Mouse (Mus musculus): Measurements from ENCODE around the gene Ntn1.

The Ntn1 gene

DNA sequence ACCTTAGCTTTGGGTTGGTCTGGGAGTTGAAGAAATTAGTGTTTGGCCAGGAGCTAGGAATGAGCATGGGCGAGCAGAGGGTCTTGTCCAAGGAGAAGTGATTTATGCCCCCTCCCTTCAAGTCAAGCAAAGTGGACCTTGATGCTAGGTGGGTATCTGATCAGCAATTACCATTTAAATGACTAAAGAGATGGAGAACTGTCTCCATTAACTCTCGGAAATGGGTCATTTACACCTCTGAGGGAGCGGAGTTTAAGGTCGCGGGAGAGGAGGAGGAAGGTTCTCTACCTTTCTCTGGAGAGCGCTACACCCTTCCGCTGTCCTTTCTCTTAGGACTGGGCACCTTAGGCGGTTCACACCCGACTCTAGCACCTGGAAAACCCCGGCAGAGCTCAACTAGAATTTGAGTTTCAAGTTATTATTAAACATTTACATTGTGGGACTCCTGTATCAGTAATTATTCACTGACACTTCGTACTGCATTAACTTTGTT is at the start of gene Ntn1:
Ntn1 (minus strand) TSS at position 97 of the 493 bp plus-strand sequence.
- no peak for DNase-seq (ENCODE audit: extremely low spot score, low read depth, low spot score)

DNA sequence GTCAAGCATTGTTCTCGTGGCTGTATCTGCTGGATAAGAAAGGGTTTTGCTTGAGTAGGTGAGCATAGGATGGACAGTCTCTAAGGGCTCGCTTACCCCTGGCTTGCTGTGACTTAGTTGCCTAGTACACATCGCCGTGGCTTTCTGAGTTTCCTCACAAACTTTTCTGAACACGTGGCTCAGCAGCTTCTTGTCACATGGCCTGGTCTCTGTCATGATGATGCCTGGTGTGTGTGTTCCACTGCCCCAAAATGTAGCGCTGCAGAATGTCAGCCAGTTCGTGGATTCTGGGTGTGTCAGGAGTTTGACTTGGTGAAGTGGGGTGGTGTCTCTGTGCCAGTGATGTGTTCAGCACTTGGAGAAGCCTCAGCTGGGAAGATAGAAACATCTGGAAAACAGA is 47.7 kb upstream of the Ntn1 start:
- no peak for DNase-seq (ENCODE audit: extremely low spot score, low read depth, low spot score)

DNA sequence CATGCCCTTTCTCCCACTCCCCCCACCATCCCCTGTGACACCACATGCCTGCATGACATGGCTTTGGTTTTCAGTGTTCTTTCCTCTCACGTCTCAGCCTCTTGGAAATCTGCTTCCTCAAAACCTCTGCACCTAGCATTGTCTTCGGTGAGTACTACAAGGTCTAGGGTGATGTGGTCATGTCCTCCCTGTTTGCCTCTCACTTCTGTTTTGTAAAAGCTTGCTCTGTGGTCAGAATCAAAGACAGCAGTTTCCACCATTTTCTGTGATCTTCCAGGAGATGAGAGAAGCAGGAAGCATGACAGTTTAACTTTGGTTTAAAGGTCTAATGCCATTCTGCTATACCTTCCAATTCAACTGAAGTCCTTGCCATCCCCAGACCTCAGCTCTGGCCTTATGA is 46.6 kb upstream of the Ntn1 start:
- DNase-seq (ENCODE audit: extremely low spot score, low read depth, low spot score), result no peak

DNA sequence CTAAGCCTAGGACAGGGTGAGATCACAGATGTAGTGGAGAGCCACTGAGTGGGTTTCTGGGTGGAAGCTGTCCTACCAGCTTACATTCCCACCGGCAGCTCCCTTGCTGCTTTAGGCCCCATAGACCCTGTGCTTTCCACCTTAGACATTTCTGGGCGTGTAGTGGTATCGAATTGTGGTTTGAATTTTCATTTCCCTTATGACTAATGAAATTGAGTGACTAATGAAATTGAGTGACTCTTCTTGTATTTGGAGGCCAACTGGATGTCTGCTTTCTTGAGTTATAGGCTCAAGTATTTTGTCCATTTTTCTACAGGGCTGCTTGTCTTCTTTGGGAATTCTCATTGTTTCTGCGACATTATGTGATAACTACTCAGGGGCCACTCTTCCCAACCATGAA is 45.9 kb upstream of the Ntn1 start:
- no peak for DNase-seq (ENCODE audit: extremely low spot score, low read depth, low spot score)

DNA sequence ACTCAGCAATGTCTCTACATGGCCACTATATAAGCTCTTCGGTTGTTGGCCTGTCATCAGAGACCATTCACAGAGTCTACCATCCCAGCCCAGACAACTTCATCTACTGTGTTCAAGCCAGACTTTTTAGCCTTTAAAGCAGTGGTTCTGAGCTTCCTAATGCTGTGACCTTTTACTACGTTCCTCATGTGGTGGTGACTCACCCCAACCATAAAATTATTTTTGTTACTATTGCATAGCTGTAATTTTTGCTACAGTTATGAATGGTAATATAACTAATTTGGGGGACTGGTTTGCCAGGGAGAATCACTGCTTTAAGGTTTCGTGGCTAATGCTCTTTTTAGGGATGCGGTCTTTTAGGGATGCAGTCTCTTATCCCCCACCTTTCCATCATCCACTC is 45.3 kb upstream of the Ntn1 start:
- DNase-seq (ENCODE audit: extremely low spot score, low read depth, low spot score), result no peak

DNA sequence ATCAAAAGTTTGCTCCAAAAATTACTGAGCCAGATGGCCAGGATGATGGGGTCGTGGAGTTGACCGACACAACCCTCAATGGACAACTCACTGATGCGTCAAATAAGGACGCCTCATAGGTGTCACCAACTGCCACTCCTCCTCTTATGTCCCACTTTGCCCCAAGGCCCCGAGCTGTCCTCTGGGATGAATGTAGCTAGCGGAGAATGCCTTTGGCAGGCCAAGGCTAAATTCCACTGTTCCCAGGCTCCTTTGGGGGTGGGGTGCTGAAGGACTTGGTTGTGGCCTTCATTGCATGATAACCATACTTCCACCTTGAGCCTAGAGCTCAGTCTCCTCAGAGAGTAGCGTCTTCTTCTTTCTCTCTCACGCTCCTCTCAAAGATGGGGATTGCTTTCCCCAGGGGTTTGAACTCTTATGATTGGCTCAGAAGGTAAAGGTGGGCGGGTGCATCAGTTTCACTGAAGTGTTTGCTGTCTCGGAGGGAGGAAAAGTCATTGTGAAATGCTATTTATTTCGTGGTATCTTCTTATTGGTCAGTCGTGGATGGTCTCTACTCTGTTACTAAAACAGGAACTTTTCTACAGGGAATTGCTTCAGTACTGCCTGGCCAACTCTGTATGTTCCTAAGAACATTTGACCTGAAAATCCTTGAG is 42.5 kb upstream of the Ntn1 start:
- DNase-seq (ENCODE audit: extremely low spot score, low read depth, low spot score), result no peak

DNA sequence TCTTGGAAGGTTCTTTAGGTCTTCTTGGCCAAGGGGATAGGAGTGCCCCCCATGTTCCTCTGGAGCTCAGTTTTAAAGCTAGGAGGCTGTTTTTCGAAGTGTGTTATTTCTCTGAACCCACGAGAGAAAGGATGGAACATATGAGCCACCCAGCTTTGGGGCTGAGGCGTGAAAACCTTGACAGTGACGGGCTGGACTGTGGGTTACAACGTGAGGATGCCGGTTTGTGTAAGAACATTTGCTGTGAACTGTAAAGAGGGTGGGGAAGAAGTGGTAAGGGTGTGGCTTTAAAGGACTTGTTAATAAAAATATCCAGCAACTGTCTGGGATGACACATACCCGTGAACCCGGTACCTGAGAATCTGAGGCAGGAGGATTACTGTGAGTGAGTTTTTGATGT is 41.7 kb upstream of the Ntn1 start:
- DNase-seq (ENCODE audit: extremely low spot score, low read depth, low spot score), result no peak

DNA sequence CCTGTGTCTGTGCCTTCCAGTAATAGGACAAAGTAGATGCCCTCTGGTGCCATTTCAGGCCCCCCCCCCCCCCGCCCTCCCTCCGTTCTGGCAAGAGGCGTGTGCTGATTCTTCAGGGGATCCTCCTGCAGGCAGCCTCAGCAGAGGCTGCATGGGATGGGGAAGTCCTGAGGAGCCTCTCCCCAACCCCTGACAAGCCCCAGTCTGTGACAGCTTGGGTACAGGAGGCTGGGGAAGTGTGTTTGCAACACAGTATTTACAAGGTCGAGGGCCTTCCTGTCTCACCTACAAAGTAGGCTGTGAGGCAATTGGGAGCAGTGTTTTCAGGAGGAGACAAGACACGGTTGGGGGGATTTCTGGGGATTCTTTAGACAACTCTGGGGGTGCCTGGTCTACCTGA is 40.3 kb upstream of the Ntn1 start:
- no peak for DNase-seq (ENCODE audit: extremely low spot score, low read depth, low spot score)

DNA sequence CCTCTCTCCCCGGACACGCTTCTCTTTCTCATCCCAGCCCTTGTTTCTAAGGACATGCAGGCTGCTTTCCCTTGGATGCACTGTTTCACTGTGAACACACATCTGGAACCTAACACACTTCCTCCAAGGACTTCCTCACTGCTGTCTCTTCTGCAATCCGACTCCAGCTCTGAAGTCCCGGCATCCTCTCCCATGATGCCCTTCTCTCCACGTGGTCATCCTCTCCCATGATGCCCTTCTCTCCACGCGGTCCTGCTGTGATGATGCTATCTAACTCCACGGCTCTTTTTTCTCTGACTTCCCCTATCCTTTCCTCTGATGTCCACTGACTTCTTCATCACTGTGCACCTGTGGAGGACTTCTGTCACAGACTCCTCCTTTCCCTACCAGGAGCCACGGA is 39.5 kb upstream of the Ntn1 start:
- DNase-seq (ENCODE audit: extremely low spot score, low read depth, low spot score), result no peak

DNA sequence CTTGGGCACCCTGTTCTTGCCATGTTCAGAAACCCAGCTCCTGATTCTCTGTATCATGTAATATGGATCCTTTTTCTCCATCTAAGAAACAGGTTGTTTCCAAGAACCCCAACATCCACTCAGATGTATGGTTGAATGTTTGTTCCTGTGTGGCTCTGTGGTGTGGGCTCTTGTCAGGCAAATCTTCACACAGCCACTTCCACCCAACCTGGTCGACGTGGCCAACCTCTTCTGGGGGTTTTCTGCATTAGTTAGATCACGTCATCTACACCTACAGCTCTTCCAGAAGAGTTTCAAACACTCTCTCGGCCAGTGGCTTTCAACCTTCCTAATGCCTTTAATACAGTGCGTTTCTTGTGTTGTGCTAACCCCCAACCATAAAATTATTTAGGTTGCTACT is 35.8 kb upstream of the Ntn1 start:
- no peak for DNase-seq (ENCODE audit: extremely low spot score, low read depth, low spot score)

DNA sequence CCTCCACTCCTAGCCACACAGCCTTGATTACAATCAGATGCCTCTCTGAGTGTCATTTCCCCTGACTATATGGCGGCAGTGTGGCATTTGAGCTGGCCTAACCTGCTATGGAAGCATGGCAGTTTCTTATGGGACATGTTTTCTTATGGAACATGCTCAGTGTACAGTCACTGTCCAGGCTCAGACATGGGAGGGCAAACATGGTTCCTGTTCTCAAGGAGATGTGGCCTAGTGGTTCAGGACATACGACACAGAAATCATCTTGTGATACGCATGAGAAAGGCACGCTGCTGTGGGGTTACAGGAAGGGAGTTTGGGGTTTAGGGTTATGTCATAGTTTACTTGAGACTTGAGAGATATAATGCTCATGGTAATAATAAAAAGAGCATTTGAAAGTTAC is 35.0 kb upstream of the Ntn1 start:
- DNase-seq (ENCODE audit: extremely low spot score, low read depth, low spot score), result no peak

DNA sequence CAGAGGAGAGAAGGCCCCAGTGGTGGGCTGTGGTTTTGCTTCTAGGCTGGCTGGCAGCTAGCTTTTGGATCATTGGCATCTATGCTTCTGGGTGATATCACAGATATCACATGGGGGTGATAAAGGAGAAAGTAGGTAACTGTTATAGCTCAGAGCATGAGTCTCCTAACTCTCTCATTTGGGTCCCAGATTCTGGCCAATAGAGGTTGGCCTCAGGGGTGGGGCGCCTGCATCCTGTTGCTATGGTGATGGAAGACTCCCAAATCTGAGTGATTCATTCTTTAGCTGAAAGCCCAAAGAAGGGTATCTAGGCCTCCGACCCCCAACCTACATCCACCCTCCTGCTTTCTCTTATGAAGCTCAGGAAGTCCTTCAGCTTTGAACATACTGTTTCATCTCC is 34.1 kb upstream of the Ntn1 start:
- no peak for DNase-seq (ENCODE audit: extremely low spot score, low read depth, low spot score)

DNA sequence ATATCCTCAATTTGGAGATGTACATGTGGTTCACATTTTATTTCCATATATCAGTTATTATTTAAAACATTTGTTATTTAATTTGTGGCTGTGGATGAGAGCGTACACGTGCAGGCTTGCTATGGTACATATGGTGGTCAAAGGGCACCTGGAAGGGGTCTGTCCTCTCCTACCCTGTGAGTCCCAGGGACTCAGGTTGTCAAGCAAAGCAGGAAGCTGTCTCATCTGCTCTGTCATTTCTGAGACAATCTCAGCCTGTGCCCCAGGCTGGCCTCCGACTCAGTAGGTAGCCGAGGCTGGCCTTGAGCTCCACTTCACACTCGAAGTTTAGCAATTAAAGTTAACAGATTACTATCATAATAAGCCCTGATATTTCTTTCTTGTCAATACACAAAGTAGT is 32.9 kb upstream of the Ntn1 start:
- DNase-seq (ENCODE audit: extremely low spot score, low read depth, low spot score), result no peak

DNA sequence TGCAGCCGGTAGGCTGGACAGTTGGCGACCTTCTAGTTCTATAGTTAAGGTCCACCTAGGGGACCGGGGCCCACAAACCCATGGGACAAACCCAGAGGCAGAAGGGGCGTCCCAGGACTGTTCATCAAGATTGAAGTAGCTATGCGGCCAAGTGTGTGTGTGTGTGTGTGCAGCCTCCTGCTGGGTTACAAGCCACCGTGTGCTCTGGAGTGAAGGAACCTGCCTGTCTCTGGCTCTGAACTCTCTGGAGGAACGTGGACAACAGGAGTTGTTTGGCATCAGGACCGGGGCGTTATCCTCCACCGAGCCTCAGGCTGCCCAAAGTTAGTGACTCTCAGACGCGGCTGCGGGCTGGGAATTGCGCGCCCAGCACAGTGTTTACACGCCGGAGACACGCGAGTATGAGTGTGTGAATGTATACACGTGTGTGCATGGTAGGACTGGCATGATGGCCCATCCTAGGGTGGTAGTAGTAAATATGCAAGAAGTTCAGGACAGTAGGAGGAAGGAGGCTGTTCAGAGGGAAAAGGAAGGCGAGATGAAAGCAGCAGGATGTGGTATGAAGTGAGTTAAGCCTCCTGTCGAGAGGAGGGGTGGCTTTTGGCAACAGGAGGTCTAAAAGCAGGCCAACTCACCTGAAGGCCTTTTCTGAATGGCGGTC is 31.9 kb upstream of the Ntn1 start:
- no peak for DNase-seq (ENCODE audit: extremely low spot score, low read depth, low spot score)

DNA sequence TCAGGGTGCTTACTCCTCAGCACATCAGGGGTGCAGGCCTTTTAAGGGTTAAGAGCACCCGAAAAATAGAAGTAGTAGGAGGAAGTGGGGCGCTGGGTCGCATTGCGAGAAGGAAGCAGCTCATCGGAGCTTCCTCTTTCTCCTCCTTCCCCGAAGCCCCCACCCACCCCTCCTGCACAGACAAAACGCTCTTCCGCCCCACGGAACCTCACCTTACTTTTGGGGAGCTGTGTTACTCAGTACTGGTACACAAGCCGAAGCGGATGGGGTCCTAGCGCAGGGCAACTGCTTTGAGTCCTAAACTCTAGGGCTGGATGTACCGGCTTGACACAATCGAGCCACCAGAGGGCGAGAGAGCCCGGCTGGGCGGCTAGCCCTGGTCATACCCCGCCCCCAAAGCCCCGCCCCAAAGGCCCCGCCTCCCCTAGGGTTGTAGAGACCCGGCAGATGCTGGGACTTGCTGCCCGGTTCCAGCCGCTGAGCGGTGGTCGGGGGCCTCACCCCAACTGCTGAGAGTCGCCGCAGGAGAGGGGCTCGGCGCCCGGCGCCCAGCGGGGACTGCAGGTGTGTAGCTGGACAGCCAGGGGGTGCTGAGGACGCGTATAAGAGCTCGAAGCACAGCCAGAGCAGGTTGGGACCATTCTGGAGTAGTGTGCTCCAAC is 31.2 kb upstream of the Ntn1 start, which contains the start of gene Pik3r5:
Pik3r5 (plus strand) TSS at position 423 of the 662 bp plus-strand sequence.
- peak; percentile 41 for DNase-seq (ENCODE audit: extremely low spot score, low read depth, low spot score)

DNA sequence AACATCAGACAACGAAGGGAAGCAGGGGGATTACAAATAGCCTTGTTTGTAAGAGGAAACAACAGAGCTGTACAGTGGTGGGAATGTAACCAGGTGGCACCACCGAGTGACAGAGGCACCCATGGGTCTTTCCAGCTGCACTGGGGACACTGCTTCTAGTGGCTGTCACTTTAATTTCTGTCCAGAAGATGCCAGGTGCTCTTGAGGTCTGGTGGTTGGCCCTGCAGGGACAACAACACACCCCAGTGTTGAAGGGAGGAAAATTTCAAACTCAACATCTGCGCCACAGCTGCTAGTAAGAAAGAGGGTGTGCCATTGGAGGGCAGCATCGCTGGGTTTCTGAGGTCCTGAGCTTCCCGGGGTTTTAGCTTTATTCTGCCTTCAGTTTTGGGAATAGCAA is 30.0 kb upstream of the Ntn1 start:
- no peak for DNase-seq (ENCODE audit: extremely low spot score, low read depth, low spot score)

DNA sequence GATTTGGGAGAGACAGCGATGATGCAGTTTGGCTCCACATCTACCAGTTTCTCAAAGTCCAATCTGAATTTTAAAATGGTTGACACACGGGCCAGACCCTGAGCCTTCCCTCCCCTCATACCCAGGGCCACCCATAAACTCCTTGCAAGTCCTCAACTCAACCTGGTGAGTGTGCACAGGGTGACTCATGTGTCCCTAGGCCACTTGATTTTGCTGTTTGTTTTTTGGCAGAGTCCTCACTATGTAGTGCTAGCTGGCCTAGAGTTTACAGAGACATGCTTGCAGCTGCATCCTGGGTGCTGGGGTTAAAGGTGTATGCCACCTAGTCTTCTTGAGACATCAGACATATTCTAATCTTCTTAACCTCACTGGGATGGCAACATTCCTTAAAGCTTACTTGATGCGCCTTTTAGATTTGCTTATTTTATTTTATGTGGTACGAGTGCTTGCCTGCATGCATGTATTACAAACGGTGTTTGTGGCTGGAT is 26.5 kb upstream of the Ntn1 start:
- no peak for DNase-seq (ENCODE audit: extremely low spot score, low read depth, low spot score)

DNA sequence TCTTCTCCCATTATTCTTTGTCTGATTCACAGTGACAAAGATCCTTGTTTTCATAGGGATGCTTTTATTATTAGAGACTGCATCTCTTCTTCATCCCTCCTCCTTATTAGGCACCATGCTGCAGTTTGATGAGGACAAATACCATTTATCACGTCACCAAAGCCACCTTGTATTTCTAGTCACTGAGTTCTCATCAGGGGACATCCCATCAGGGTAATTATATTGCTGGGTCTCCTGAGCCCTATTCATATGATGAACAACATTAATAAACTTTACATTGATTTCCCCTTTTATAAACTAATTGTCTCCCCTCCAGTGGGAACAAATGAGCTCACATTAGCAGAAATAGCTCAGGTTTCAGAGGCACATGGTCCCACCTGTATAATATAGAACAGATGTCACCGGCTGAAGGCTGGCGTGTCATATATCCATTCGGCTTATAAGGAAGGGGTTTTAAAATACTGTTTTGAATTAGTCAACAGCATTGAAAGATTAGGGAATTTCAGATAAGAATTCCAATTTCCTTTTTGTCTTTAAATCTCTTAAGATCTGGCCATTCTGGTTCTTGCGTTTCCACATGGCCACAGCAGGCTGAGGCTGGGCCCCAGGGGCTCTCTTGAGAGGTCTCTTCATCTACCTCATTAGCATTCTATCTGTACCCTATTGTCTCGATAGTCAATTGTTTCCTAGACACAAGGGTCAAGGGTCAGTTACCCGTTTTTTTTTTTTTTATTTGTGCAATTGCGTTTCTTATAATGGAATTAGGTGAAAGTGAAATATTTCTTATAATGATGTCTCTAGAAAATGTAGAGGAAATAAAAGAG is 25.1 kb upstream of the Ntn1 start:
- DNase-seq (ENCODE audit: extremely low spot score, low read depth, low spot score), result peak; percentile 73

DNA sequence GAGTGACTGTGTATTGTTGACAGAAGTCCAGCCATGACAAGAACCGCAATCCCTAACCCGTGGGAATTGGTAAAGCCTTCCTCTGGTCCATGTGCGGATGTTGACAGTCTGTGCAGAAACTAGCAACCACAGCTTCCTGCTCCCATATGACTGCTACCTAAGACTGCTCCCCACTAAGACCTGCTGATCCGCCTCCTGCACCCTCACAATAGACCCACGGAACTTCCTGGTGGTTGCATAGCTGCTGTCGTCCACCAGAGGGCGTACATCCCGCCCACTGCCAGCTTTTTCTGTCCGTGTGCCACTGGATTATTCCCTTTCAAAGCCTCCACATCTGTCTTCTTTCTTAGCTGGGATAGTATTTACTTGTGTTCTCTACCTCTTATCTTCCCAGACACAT is 17.2 kb upstream of the Ntn1 start:
- DNase-seq (ENCODE audit: extremely low spot score, low read depth, low spot score), result no peak

DNA sequence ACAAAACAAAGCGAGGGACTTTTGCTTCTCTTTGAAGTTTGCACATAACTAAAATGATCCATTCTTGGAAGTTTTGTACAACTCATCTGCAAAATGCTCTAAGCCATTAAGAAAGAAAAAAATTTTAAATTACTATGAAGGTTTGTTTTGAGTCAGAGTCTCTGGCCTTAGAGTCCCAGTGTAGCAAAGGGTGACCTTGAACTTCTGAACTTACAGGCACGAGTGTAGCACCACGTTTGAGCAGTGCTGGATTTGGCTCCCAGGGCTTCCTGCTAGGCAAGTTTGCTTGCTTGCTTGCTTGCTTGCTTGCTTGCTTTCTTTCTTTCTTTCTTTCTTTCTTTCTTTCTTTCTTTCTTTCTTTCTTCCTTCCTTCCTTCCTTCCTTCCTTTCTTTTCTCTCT is 16.4 kb upstream of the Ntn1 start:
- DNase-seq (ENCODE audit: extremely low spot score, low read depth, low spot score), result no peak

DNA sequence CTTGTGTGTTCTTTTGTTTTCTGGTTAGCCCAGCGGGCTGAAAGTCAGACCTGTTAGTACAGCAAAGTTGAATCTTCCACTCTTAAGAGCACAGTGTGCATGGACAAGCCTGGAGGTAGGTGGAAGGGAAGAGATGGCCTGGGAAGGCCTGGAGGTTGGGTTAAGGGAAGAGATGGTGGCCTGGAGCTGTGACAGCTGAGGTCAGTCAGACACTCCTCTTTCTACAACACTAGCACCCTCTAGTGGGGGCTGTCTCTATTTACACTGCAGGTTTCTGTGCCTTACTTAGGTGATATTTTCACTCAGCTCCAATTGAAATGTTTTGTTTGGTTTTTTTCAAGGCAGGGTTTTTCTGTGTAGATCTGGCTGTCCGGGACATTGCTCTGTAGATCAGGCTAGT is 7.5 kb upstream of the Ntn1 start:
- no peak for DNase-seq (ENCODE audit: extremely low spot score, low read depth, low spot score)

Measured in hindlimb bud, embryonic 11.5 days (tissue).